Mouse (Mus musculus) testis, adult 2 months (tissue): ENCODE measurements around the gene Tnks1bp1.

ENCODE experiments used
- CTCF ChIP-seq: fragments of 200-500 bp; IDR thresholded peaks from 2 replicates; pipeline ENCODE4 v1.5.1; 2012; ENCODE audit warnings: low read depth, mild to moderate bottlenecking, inconsistent platforms, low read length, moderate library complexity; ENCODE audit not compliant: control insufficient read depth, insufficient read depth, insufficient replicate concordance
- POLR2A ChIP-seq: fragments of 200-500 bp; IDR thresholded peaks from 2 replicates; pipeline ENCODE4 v1.6.1; 2012; ENCODE audit warnings: low read depth, mild to moderate bottlenecking, inconsistent platforms, low read length, moderate library complexity; ENCODE audit not compliant: control insufficient read depth

DNA sequence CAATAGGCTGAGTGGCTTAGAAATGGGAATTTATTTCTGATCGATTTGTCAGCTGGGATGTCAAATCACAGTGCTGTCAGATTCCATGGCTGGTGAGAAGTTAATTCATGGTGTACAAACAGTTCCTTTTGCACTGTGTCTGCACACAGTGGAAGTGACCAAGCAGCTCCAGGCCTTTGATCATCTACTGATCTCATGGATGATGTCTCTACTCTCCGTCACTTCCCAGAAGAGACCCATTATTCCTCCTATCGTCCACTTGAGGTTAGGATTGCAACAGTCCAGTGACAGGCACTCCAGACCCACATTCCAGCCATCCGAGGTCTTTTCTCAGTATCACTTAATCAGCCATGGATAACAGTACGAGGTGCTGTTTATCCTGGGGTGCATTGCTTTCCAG is 25.9 kb downstream of the Tnks1bp1 start:
- TF ChIP-seq CTCF (no peak), POLR2A (no peak)
